Mouse (Mus musculus) midbrain, embryonic 16.5 days (tissue): ENCODE results near the gene Lrmda. TPM values are rescaled to one million over a fixed set of nuclear protein-coding genes. Genes with fewer than 3 reads are reported as not detected.

ENCODE experiments used
- ATAC-seq: fragments of 200-750 bp; cut with Nextera tagmentation; 2 replicates; pipeline ENCODE4 v1.8.0; 2017; ENCODE audit warnings: moderate TSS enrichment
- H3K27ac ChIP-seq: fragments of 300-500 bp; sonication (generic); 2 replicates; pipeline ENCODE4 v1.5.1; 2014; ENCODE audit warnings: mild to moderate bottlenecking, low read length, mixed read lengths
- H3K27me3 ChIP-seq: fragments of 300-500 bp; sonication (generic); 2 replicates; pipeline ENCODE4 v1.6.1; 2014; ENCODE audit warnings: low read depth, low read length, mixed read lengths; ENCODE audit not compliant: control insufficient read depth, insufficient read depth
- H3K36me3 ChIP-seq: fragments of 300-500 bp; sonication (generic); 2 replicates; pipeline ENCODE4 v1.6.1; 2014; ENCODE audit warnings: mild to moderate bottlenecking, low read length, moderate library complexity, mixed read lengths; ENCODE audit not compliant: control insufficient read depth, insufficient read depth
- H3K4me1 ChIP-seq: fragments of 300-500 bp; sonication (generic); 2 replicates; pipeline ENCODE4 v1.6.1; 2014; ENCODE audit warnings: mild to moderate bottlenecking, low read length, mixed read lengths; ENCODE audit not compliant: control insufficient read depth, insufficient read depth
- H3K4me2 ChIP-seq: fragments of 300-500 bp; sonication (generic); 2 replicates; pipeline ENCODE4 v1.6.1; 2014; ENCODE audit warnings: mild to moderate bottlenecking, low read length, mixed read lengths
- H3K4me3 ChIP-seq: fragments of 300-500 bp; sonication (generic); 2 replicates; pipeline ENCODE4 v1.5.1; 2014; ENCODE audit warnings: low read depth, mild to moderate bottlenecking, low read length, moderate library complexity, mixed read lengths
- H3K9ac ChIP-seq: fragments of 300-500 bp; sonication (generic); 2 replicates; pipeline ENCODE4 v1.6.1; 2014; ENCODE audit warnings: low read depth, low read length, mixed read lengths
- H3K9me3 ChIP-seq: fragments of 300-500 bp; sonication (generic); replicated peaks from 2 replicates; pipeline ENCODE4 v1.6.1; 2014; ENCODE audit warnings: mild to moderate bottlenecking, low read length, mixed read lengths; ENCODE audit not compliant: control insufficient read depth, poor library complexity, severe bottlenecking
- WGBS: fragments of 180-500 bp; shearing (Covaris S2); extraction: QIAGEN DNeasy Blood & Tissue Kit; methylation state at CpG from one replicate; pipeline ENCODE4 v1.1.7; 2014; 5-methylcytosine and 5-hydroxymethylcytosine counted together
- polyA plus RNA-seq: library from polyadenylated mRNA; unstranded; fragments of >200 nt; fragmentation: Nextera tagmentation; extraction: Ambion mirVana; gene quantifications from 2 replicates; pipeline ENCODE4 v1.2.1, GENCODE M21; 2015

The Lrmda gene
- polyA plus RNA-seq, 1 experiment from 2014 or later, result not detected

GRCm38 (mm10) chr14:22952981-22953380 is 933.5 kb downstream of the Lrmda start:
- Histone ChIP-seq H3K9ac (no peak overlapping the region), H3K4me2 (no peak overlapping the region), H3K4me3 (no peak overlapping the region), H3K36me3 (no peaks in the 10 kb centered on the region), H3K27ac (no peak overlapping the region), H3K27me3 (no peaks in the 10 kb centered on the region), H3K9me3 (no peaks in the 10 kb centered on the region), H3K4me1 (no peaks in the 10 kb centered on the region)
- ATAC-seq, result no peak
- WGBS, result 87% methylated on average over 1 of the region's 1 CpGs

- Histone ChIP-seq H3K9ac (no peak overlapping the region), H3K4me2 (no peak overlapping the region), H3K27me3 (no peaks in the 10 kb centered on the region), H3K36me3 (no peaks in the 10 kb centered on the region), H3K4me1 (no peaks in the 10 kb centered on the region), H3K9me3 (no peaks in the 10 kb centered on the region), H3K27ac (no peak overlapping the region), H3K4me3 (no peak overlapping the region)
- no peak for ATAC-seq
- 89% methylated on average over 1 of the region's 1 CpGs for WGBS
These were observed 940.7 kb downstream of the Lrmda start for GRCm38 (mm10) chr14:22960166-22960565.

DNA sequence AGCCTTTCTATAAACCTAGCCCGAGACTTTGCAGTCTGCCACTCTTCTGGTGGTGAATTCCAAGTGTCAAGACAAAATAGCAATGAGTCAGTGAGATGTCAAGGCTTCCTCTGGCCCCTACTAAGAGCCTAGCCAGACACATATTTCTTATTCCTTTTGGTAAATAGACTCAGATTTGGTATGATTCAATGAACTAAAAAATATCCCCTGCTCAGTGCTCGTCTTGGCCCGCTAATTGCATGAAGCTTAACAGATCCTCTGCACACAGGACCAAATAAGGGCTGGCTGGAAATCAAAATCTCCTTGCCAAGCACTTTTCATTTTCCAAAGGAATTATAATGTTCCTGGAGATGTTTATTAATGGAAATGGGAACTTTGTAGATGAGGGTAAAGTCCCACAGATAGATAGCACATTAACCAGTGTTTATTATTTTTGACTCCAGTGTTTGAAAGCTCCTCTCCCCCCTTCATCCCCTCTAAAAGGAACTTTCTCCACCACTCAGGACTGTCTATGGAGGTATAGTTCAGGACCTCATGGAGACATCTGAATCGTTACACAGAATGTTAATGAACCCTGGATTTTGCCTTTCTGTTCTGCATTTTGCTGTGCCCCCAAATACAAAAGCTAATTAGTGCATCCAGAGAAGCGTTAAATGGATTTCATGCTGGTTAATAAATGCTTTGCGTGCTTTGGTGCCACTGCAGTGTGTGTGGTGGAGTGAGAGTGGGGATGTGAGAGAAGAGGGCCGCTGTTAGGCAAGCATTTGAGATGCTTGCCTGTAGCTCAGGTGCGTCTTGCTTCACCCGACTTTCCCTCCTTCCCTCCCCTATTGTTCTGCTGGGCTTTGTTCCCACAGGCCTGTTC is 945.5 kb downstream of the Lrmda start:
- Histone ChIP-seq H3K4me3 (no peak overlapping the region), H3K27me3 (no peaks in the 10 kb centered on the region), H3K4me1 (no peaks in the 10 kb centered on the region), H3K9ac (no peak overlapping the region), H3K36me3 (no peaks in the 10 kb centered on the region), H3K9me3 (no peaks in the 10 kb centered on the region), H3K27ac (no peak overlapping the region), H3K4me2 (no peak overlapping the region)
- 66% methylated on average over 9 of the region's 9 CpGs for WGBS
- no peak for ATAC-seq

GRCm38 (mm10) chr14:22968705-22969104 is 949.2 kb downstream of the Lrmda start:
- Histone ChIP-seq H3K9me3 (no peaks in the 10 kb centered on the region), H3K4me1 (no peaks in the 10 kb centered on the region), H3K27me3 (no peaks in the 10 kb centered on the region), H3K27ac (no peak overlapping the region), H3K36me3 (no peaks in the 10 kb centered on the region), H3K9ac (no peak overlapping the region), H3K4me2 (no peak overlapping the region), H3K4me3 (no peak overlapping the region)
- ATAC-seq, result no peak
- 67% methylated on average over 5 of the region's 5 CpGs for WGBS

DNA sequence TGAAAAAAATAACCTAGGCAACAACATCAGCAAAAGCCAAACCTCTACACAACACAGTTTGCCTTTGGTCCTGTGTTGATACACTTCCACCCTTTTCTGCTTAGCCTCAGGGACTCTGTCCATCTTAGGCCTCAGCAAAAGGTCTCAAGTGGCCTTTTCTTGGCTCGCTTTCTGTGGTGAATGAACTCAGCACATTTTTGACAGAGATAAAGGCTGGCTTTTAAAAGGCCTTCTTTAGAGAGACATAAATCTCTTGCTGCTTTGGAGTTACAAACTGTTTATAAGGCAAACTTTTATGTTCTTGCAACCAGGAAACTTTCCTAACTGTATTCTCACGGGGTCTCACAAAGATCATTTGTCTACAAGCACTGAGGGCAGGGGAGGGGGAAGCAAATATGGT is 967.2 kb downstream of the Lrmda start:
- WGBS, result 91% methylated on average over 2 of the region's 2 CpGs
- H3K9ac ChIP-seq, result no peak overlapping the region
- no peaks in the 10 kb centered on the region for H3K9me3 ChIP-seq
- no peak for ATAC-seq
- H3K4me2 ChIP-seq, result no peak overlapping the region
- no peaks in the 10 kb centered on the region for H3K27me3 ChIP-seq
- H3K4me3 ChIP-seq, result no peak overlapping the region
- no peaks in the 10 kb centered on the region for H3K36me3 ChIP-seq
- no peaks in the 10 kb centered on the region for H3K4me1 ChIP-seq
- H3K27ac ChIP-seq, result no peak overlapping the region

DNA sequence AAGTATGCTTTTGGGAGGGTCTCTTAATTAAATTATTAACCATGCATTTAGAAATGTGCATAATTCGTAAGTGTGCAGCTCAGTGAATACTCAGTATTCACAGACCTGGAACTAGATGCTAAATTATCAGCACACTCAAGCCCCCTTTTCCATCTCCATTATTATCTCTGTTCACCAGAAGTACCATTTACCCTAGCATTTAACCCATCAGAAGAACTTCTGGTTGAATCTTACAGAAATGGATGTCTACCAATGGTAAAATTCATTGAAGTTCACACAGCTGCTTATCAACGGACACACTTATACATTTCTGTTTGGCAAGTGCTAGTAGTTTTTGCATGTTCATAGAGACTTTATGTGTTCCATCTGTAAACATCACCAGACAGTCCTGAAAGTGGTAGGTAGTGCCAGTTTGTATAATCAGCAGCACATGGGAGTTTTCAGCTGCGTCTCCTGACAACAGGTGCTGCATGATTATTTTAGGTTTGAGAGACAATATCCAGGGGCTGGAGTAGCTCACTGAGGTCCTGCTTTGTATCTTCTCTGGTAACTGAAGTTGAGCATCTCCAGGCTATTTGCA is 968.7 kb downstream of the Lrmda start:
- Histone ChIP-seq H3K9me3 (no peaks in the 10 kb centered on the region), H3K36me3 (no peaks in the 10 kb centered on the region), H3K4me3 (no peak overlapping the region), H3K4me2 (no peak overlapping the region), H3K27me3 (no peaks in the 10 kb centered on the region), H3K9ac (no peak overlapping the region), H3K4me1 (no peaks in the 10 kb centered on the region), H3K27ac (no peak overlapping the region)
- ATAC-seq, result no peak
- WGBS, result 93% methylated on average over 3 of the region's 3 CpGs

DNA sequence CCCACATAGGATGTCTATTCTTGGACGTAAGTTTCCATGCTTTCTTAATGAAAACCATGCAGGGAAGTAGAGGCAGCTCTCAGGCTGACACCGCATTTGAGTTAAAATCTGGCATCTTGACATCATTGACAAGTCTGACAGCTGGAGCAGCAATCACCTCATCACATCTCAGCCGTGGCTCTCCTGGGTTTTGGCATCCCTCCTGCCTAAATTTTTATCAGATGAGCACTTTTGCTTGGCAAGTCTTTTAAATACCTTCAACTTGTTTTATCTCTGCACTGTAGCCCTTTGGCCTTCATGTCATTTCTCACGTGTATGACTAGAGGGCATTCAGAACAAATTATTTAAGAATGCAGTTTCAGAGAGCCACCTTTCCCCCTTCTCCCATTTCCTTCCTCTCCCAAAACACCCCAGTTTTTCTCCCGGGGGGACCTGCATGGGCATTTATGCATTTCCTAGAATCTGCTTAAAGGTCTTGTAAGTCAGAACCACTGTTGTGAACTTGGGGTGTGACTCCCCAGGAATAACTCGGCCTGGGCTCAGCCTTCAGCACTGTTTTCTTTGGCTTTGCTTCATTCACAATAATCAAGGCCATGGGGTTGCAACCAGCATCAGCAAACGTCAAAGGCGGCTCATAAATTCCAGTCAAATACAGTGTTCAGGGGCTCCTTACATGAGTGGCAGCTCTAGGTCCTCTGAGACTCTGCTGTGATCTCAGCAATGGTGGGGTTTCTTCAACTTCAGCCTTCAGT is 975.8 kb downstream of the Lrmda start:
- ATAC-seq, result no peak
- H3K4me2 ChIP-seq, result no peak overlapping the region
- H3K4me3 ChIP-seq, result no peak overlapping the region
- H3K9me3 ChIP-seq, result no peaks in the 10 kb centered on the region
- no peak overlapping the region for H3K9ac ChIP-seq
- H3K36me3 ChIP-seq, result no peaks in the 10 kb centered on the region
- no peaks in the 10 kb centered on the region for H3K4me1 ChIP-seq
- H3K27me3 ChIP-seq, result no peaks in the 10 kb centered on the region
- WGBS, result 82% methylated on average over 8 of the region's 8 CpGs
- no peak overlapping the region for H3K27ac ChIP-seq

DNA sequence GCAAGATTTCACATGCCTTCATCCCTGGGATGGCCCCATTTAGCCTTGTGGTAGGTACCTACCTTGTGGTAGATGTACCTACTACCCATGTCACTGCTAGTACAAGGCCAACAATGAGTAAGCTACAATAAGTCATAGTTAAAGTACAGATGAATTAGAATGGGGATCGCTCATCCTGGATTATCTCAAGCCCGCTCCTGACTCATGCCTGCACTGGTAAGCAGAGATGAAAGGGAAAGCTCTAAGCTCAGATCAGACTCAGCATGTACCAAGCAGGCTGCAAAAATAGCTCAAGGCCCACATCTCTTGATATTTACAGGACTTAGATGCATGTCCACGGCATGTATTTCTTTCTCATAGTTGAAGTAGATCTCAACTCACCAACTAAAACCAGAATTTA is 979.4 kb downstream of the Lrmda start:
- Histone ChIP-seq H3K4me1 (no peaks in the 10 kb centered on the region), H3K27me3 (no peaks in the 10 kb centered on the region), H3K4me3 (no peak overlapping the region), H3K9ac (no peak overlapping the region), H3K4me2 (no peak overlapping the region), H3K36me3 (no peaks in the 10 kb centered on the region), H3K9me3 (peaks cover 4% of the 10 kb centered on the region; the same call in 1 of the 2 replicates), H3K27ac (no peak overlapping the region)
- 85% methylated on average over 3 of the region's 3 CpGs for WGBS
- no peak for ATAC-seq

DNA sequence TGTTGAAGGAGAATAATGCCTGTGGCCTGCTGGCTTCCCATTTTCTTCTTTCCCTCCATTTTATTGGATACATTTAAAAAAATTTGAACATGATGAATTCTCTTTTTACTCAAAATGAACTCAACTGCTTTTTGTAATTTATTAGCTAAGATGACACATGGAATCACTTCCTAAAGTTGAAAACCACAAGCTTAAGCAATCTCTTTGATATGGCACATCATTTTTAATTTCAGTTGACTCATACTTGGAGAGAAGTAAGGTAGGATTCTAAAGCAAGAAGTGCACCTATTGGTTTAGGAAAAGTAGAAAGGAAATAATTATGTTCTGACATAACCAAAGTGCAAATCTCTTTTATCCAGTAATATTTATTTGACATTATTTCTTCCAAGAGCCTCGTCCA is 992.5 kb downstream of the Lrmda start:
- H3K4me1 ChIP-seq, result peaks cover 14% of the 10 kb centered on the region
- H3K27ac ChIP-seq, result no peak overlapping the region
- no peaks in the 10 kb centered on the region for H3K27me3 ChIP-seq
- no peak for ATAC-seq
- no peaks in the 10 kb centered on the region for H3K9me3 ChIP-seq
- no peak overlapping the region for H3K9ac ChIP-seq
- 82% methylated on average over 1 of the region's 1 CpGs for WGBS
- H3K4me3 ChIP-seq, result no peak overlapping the region
- no peaks in the 10 kb centered on the region for H3K36me3 ChIP-seq
- no peak overlapping the region for H3K4me2 ChIP-seq
